Mouse (Mus musculus) cortical plate, adult 2 months (tissue): Measurements from ENCODE around the gene Ikbkg. TPM values are rescaled to one million over a fixed set of nuclear protein-coding genes. Genes with fewer than 3 reads are reported as not detected.
A peak's percentile ranks its signal among the peaks of the same experiment; 100 is the strongest.

Experiments
- H3K27ac ChIP-seq: fragments of 200-500 bp; 2 replicates; pipeline ENCODE4 v1.5.1; 2012; ENCODE audit warnings: low read length, control low read depth, inconsistent platforms; ENCODE audit not compliant: insufficient read depth
- H3K4me1 ChIP-seq: fragments of 200-500 bp; 2 replicates; pipeline ENCODE4 v1.6.1; 2011; ENCODE audit warnings: low read length; ENCODE audit not compliant: control insufficient read depth, insufficient read depth
- H3K4me3 ChIP-seq: fragments of 200-500 bp; 2 replicates; pipeline ENCODE4 v1.5.1; 2011; ENCODE audit warnings: mild to moderate bottlenecking, low read length, control low read depth; ENCODE audit not compliant: insufficient read depth
- CTCF ChIP-seq: fragments of 200-500 bp; IDR thresholded peaks from 2 replicates; pipeline ENCODE4 v1.5.1; 2011; ENCODE audit warnings: mild to moderate bottlenecking, control low read depth, low read length; ENCODE audit not compliant: insufficient read depth; ENCODE audit errors: extremely low read depth
- POLR2A ChIP-seq: fragments of 200-500 bp; IDR thresholded peaks from 2 replicates; pipeline ENCODE4 v1.6.1; 2011; ENCODE audit warnings: mild to moderate bottlenecking, low read length, control low read depth; ENCODE audit not compliant: insufficient read depth; ENCODE audit errors: extremely low read depth
- polyA plus RNA-seq: library from polyadenylated mRNA; depleted of rRNA; stranded (reverse); fragments of >200 nt; gene quantifications from 2 replicates; pipeline ENCODE4 v1.2.3, GENCODE M21; 2012

Gene Ikbkg
- polyA plus RNA-seq, 1 experiment = 21.3 TPM

DNA sequence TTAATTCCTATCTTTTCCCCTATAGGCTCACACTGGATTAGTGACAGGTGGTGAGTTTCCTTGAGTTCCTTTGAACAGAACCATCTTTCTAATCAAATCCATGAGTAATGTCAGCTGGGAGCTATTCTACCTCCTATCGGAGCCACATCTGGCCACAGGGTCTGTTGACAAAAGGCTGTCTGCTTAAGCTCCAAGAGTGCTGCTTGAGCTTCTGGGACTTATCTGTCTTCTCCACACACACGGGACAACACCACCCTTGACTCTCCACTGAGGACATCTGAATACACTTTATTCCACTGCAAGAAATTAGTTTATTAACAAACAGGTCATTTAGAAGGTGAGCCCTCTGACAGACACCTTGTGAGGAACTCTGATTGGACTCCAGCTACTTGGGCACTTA lies 8.6 kb upstream of the Ikbkg start:
- H3K27ac ChIP-seq = no peak overlapping the region
- no peaks in the 10 kb centered on the region for H3K4me1 ChIP-seq
- TF ChIP-seq POLR2A = no peak
- no peak overlapping the region for H3K4me3 ChIP-seq

DNA sequence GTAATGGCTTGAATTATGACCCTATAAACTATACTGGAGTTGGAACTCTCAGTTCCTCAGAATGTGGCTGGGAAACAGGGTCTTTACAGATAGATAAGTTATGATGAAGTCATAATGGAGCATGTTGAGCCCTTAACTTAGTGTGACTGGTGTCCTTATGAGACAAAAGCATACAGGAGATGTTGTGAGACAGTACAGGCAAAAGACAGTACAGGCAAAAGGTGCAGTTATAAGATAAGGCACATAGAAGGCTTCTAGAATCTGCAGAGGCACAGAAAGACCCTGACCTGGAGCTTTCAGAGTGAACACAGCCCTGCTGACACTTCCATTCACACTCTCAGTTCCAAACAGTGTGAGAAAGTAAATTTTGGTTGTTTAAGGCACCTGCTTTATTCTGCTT lies 4.9 kb upstream of the Ikbkg start:
- TF ChIP-seq CTCF = no peak
- no peak for TF ChIP-seq POLR2A
- Histone ChIP-seq H3K27ac (no peak overlapping the region), H3K4me1 (no peaks in the 10 kb centered on the region; the same call in 1 of the 2 replicates), H3K4me3 (no peak overlapping the region)

DNA sequence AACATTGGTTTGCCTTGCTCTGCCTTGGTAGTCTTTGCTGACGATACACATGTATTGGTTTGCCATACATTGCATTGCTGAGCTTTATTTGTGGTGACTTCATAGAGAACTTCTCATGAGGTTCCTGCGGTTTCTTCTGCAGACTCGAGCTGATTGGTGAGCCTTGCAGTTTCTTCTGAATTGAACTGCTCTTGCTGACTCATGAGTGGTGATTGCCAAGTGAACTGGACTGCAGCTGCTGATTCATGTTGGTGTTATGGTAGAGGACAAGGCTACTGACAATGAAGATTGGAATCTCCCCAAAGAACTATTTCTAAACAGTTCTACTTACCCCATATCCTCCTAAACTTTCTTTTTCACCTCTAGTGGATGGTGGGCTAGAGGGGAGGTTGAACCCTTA lies 7.0 kb downstream of the Ikbkg start:
- H3K27ac ChIP-seq = no peak overlapping the region
- no peak overlapping the region for H3K4me3 ChIP-seq
- H3K4me1 ChIP-seq = no peaks in the 10 kb centered on the region
- TF ChIP-seq POLR2A (no peak), CTCF (no peak)

DNA sequence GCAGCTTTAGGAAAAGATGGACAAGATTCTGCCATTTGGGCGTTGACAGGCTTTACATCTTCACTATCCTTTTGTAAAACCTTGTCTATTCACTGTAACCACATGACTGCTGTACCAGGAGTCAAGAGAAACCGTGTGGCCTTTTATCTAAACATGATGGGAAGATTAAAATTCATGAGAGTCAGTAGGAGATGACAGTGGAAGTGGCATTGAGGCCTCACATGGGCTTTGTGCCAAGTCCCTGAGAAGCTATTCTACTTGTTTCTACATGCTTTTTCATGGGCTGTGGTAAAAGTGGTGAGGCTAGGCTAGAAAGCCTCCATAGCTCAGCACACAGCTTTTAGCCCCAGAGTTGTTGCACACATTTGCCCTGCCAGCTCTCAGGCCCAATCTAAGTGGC lies 15.2 kb downstream of the Ikbkg start:
- Histone ChIP-seq H3K27ac (no peak overlapping the region), H3K4me3 (no peak overlapping the region), H3K4me1 (no peaks in the 10 kb centered on the region)
- TF ChIP-seq CTCF (no peak), POLR2A (no peak)

DNA sequence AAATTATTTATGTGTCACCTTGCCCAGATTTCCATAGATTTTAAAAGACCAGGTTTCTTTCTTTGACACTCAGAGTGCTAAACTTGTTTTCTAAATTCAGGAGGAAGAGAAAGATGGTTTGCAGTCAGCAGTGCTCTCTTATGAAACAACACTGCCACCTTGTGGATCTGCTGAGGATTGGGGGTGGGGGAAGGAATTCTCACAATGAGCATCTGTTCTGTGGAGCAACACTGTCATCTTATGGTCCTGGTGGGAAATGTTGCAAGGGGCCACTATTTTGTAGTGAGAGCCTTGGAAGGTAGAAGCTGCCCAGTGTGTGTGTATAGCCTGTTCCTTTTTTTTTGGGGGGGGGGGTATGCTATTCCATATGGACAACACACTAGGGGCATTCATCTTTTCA lies 20.3 kb downstream of the Ikbkg start:
- H3K4me1 ChIP-seq = no peaks in the 10 kb centered on the region
- TF ChIP-seq POLR2A (no peak), CTCF (peak; percentile 94)
- no peak overlapping the region for H3K4me3 ChIP-seq
- H3K27ac ChIP-seq = no peak overlapping the region

DNA sequence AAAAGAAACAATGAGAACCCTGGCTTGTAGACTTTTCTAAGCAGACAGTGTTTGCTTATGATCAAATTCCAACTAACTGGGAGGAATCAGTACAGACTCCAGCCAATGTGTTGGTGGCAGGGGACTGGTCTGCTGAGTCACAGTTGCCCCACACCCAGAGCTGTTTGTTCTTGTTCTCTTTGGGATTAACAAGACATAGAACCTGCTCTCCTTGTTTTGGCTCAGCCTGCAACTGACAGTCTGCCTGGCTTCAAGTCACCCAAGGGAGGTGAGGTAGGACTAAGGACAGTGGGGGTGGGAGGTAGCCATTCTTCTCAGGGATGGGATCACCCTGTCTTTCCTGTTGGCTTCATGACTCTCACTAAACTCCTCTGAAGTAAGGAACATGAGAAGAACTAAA lies 31.4 kb downstream of the Ikbkg start:
- Histone ChIP-seq H3K4me3 (no peak overlapping the region), H3K27ac (no peak overlapping the region), H3K4me1 (no peaks in the 10 kb centered on the region)
- TF ChIP-seq POLR2A (no peak), CTCF (no peak)

DNA sequence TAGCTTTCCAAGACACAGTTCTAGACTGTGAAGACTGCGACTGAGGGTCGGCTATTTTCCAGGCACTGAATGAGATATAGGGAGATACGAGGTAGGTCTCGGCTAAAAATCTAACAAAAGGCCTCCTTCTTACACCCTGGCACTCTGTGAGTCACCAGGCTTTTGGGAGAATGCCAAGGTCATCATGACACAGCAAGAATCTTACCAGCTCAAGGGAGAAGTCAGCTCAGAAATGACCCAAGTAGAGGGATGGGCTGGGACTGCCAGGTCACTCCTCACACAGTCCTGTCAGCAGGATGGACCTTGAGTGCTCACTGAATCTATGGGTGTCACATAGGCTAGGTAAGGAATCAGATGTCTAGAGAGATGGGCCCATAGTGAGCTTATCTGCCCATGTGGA lies 32.1 kb downstream of the Ikbkg start:
- Histone ChIP-seq H3K4me3 (no peak overlapping the region), H3K4me1 (no peaks in the 10 kb centered on the region), H3K27ac (no peak overlapping the region)
- TF ChIP-seq POLR2A (no peak), CTCF (no peak)

DNA sequence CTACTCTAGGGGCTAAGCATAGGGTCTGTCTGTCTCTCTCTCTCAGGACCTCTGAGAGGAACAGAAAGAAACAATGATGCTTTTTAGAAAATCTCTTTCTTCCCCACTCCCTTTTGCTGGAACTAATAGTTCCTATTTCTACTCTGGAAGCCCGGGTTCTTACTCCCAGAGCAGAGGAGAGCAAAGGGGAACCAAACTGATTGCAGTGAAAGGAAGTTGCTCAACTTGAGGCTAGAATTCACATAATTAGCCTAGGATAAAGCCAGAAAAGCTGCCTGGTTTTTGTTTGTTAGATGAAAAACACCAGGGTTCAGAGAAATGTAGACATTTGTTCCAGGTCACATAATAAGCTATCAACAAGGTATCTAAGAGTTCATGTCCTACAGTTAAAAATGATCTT lies 33.2 kb downstream of the Ikbkg start:
- Histone ChIP-seq H3K4me3 (no peak overlapping the region), H3K27ac (no peak overlapping the region), H3K4me1 (no peaks in the 10 kb centered on the region)
- TF ChIP-seq CTCF (no peak), POLR2A (no peak)

DNA sequence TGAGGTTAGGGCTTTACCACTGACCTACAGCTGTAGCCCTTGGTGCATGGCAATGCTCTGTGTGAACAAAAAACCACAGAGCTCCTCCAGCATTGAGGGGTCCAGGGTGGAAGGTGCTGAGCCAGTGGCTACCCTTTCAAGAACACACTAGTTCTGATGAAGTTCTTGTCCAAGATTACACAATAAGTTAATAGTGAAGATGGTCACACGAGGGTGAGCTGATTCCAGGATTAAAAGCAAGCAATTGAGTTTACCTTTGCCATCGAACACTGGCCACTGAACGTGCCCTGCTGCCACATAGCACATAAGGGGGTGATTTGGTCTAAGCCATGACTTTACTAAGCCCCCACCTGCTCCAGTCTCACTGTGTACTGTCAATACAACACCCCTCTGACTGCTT lies 34.0 kb downstream of the Ikbkg start:
- TF ChIP-seq POLR2A (no peak), CTCF (no peak)
- Histone ChIP-seq H3K27ac (no peak overlapping the region), H3K4me3 (no peak overlapping the region), H3K4me1 (no peaks in the 10 kb centered on the region)

DNA sequence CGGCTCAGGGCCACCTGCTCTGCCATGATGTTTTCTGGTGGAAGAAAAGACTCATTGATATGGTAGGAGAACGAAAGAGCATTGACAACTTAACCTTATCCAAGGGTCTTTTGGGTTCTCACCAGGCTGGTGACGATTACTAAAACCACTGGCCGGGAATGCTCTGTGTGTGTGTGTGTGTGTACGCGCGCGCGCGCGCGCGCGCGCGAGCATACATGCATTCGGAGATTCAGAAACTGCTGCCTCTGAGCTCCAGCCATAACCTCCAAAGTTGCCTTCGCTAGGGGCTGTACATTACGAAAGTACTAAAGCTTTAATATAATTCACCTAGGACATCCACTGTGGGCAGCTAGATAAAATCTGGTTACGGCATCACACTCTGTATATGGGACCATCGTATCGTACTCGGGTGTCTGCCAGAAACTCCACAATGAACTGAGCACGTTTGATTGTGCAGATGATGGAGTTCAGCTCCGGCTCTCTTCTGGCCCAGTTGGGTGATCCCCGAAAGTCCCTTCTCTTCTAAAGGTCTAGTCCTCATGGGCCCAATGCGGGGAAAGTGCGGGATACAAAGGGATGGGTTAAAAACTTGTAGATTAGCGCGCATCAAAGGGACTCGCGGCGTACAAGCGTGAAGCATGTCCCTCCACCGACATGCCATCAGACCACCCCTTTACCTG lies 35.2 kb downstream of the Ikbkg start:
- H3K4me1 ChIP-seq = no peaks in the 10 kb centered on the region
- TF ChIP-seq POLR2A = no peak
- no peak for TF ChIP-seq CTCF
- H3K4me3 ChIP-seq = peak overlapping the region; percentile 86
- H3K27ac ChIP-seq = no peak overlapping the region

DNA sequence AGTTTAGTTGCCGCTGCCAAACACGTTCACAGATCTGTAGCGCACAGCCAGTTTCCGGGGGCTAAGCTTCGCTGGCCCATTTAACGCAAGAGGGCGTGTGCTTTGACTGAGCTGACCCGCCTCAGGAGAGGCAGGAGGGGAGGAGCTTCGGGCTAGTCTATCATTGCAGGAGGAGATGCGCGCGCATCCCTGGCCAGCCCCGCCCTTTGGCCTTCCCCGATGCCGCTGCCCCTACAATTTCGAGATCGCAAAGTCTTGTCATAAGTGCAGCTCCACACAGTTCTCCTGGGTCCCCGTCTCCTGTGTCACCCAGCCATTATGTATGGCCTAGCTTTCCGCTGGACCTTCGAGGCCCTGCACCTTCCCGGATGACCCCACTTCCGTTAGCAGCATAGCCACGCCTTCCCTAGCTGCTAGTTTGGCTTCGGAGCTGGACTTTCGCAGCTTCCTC lies 35.8 kb downstream of the Ikbkg start, which contains the start of gene G6pdx:
TSS of gene G6pdx (minus strand) at position 369 of the 451 bp plus-strand sequence.
- peak within 1 kb of the TSS; percentile 86 for H3K4me3 ChIP-seq
- H3K27ac ChIP-seq = peak within 1 kb of the TSS; percentile 93
- TF ChIP-seq CTCF (no peak), POLR2A (peak; percentile 66; the same call in 1 of the 2 replicates)
- no peaks in the 10 kb centered on the region for H3K4me1 ChIP-seq
